Mouse (Mus musculus) testis, adult 2 months (tissue): Measurements from ENCODE around the gene Mtss1l.

Experiments
- CTCF ChIP-seq: fragments of 200-500 bp; IDR thresholded peaks from 2 replicates; pipeline ENCODE4 v1.5.1; 2012; ENCODE audit warnings: low read depth, mild to moderate bottlenecking, inconsistent platforms, low read length, moderate library complexity; ENCODE audit not compliant: control insufficient read depth, insufficient read depth, insufficient replicate concordance
- POLR2A ChIP-seq: fragments of 200-500 bp; IDR thresholded peaks from 2 replicates; pipeline ENCODE4 v1.6.1; 2012; ENCODE audit warnings: low read depth, mild to moderate bottlenecking, inconsistent platforms, low read length, moderate library complexity; ENCODE audit not compliant: control insufficient read depth

DNA sequence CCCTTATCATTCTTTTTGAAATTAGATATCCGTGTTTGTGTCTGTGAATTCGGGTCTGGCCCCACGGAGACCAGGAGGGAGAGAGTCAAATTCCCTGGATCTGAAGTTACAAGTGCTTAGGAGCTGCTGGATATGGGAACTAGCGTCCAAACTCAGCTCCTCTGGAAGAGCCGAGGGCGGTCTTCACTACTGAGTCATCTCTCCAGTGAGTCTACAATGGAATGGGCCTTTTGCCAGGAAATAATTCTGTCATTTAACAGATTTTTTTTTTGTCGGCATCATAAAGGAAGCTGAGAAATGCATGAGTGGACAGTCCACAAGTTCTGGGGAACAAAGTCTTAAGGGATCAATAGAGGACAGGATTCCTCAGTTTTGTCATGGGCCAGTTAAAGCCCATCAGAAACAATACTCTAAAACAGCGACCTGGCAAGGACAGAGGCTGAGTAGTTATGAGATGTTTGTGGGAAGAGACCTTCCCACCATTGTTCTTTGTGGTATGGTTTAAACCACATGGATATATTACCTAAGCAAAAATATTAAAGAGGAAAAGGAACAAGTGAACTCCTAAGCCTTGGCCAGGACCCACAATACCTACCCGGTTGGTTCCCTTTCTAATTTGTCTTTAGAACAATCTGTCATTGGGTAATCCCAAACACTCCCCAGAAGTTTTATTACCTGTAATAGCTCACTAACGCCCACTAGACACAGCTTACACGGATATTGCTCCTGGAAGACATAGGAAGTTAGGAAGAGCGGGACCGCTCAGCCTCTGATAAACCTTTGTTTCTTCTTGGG lies 58.8 kb downstream of the Mtss1l start:
- TF ChIP-seq CTCF (no peak), POLR2A (no peak)
